Mouse (Mus musculus) liver, postnatal 0 days (tissue): ENCODE measurements around the gene Marc1.

Source experiments
- CTCF ChIP-seq: sonication (generic); IDR thresholded peaks from 2 replicates; pipeline ENCODE4 v1.5.1; 2016; ENCODE audit warnings: antibody characterized with exemption, low read depth
- EP300 ChIP-seq: IDR thresholded peaks from 2 replicates; pipeline ENCODE4 v1.6.1; 2016; ENCODE audit warnings: antibody characterized with exemption, low read depth, mild to moderate bottlenecking

DNA sequence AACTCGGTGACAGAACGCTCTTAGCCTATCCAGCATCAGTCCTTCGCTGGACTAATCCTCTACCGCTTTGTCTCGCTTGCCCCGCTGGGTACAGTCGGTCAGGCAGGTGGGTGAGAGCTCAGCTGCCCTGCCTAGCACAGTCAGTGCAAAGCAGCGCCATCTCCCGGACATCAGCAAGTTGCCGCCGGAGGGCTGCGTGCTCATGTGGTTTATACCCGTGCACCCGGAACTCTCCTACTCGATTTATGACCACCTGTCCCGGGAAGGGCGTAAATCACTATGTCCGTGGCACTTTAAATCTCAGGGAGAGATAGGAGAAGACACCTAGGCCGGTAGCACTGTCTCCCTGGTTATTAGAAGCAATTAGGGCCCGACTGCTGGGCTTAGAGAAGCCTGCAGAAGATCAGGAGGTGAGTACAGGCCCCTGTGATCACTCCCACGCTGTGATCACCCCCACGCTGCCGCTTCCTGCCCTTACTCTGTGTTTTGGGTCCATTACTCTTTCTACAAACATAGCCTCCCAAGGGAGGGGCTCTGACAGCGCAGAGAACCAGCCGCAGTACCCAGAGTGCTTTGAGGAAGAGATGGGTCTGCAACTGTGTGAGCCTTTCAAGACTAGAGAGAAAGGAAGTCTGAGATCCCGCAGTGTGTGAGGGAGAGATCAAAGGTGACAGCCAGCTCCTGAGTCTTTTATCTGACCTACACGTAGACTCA is 17.8 kb downstream of the Marc1 start:
- TF ChIP-seq CTCF (peak; percentile 75), EP300 (no peak)
